Mouse (Mus musculus) megakaryocyte, embryonic 14.5 days (primary cell): ENCODE data around the gene Gm49711. TPM values are rescaled to one million over a fixed set of nuclear protein-coding genes. Genes with fewer than 3 reads are reported as not detected.
"Not testable (repeated sequence)": the region's sequence is repeated elsewhere in the genome, so short reads cannot be mapped to it uniquely, and the experiment has no call there.

Experiments
- H3K27me3 ChIP-seq: replicated peaks from 2 replicates; pipeline ENCODE3; 2012; ENCODE audit warnings: inconsistent platforms
- H3K36me3 ChIP-seq: replicated peaks from 2 replicates; pipeline ENCODE3; 2012; ENCODE audit warnings: low read length, inconsistent platforms, mixed read lengths
- H3K4me1 ChIP-seq: 2 replicates; pipeline ENCODE4 v1.6.1; 2012; ENCODE audit warnings: inconsistent platforms
- H3K4me3 ChIP-seq: replicated peaks from 2 replicates; pipeline ENCODE3; 2012; ENCODE audit warnings: moderate library complexity, mild to moderate bottlenecking, inconsistent platforms
- H3K9me3 ChIP-seq: 2 replicates; pipeline ENCODE4 v1.6.1; 2012; ENCODE audit warnings: inconsistent platforms
- FLI1 ChIP-seq: IDR thresholded peaks from 2 replicates; pipeline ENCODE4 v1.6.1; 2012; ENCODE audit warnings: low read length, inconsistent platforms, mixed read lengths
- GATA1 ChIP-seq: IDR thresholded peaks from 3 replicates; pipeline ENCODE4 v1.6.1; 2012; ENCODE audit warnings: mixed read lengths, low read length, inconsistent platforms, borderline replicate concordance
- polyA plus RNA-seq: library from polyadenylated mRNA; stranded (reverse); fragments of >175 nt; gene quantifications from 2 replicates; pipeline ENCODE4 v1.2.3, GENCODE M21; 2012; ENCODE audit warnings: low replicate concordance; ENCODE audit not compliant: insufficient read depth

The Gm49711 gene
- polyA plus RNA-seq, 1 experiment, result not detected

GRCm38 (mm10) chr16:92100111-92100510 is 42.0 kb downstream of the Gm49711 start:
- H3K4me3 ChIP-seq, result no peak overlapping the region
- no peaks in the 10 kb centered on the region for H3K9me3 ChIP-seq
- H3K4me1 ChIP-seq, result no peaks in the 10 kb centered on the region
- no peaks in the 10 kb centered on the region for H3K27me3 ChIP-seq
- TF ChIP-seq GATA1 (no peak), FLI1 (no peak)
- H3K36me3 ChIP-seq, result peaks cover 37% of the 10 kb centered on the region

DNA sequence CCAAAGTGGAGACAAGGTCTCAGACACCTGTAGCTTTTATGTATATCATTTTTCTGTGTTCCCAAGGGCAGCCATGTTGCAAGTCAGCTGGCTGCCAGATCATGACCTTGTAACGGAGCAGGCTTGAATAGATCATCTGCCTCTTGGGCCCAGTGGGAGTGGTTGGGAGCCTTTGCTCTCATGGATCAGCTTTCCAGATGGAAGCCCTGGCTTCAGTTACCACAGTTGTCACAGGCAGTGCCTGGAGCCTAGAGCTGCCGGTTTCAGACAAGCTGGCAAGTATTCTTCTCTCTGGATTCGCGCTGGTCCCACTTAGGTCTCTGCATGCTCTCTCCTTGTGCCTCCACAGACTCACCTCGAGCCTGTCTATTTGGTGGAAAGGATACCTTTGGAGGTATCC is 44.0 kb downstream of the Gm49711 start:
- Histone ChIP-seq H3K27me3 (no peaks in the 10 kb centered on the region), H3K9me3 (no peaks in the 10 kb centered on the region), H3K4me1 (0 out of 2 replicates have a peak, but pooled peaks cover 6% of the 10 kb centered on the region), H3K4me3 (no peak overlapping the region), H3K36me3 (peaks cover 45% of the 10 kb centered on the region)
- no peak for TF ChIP-seq FLI1

DNA sequence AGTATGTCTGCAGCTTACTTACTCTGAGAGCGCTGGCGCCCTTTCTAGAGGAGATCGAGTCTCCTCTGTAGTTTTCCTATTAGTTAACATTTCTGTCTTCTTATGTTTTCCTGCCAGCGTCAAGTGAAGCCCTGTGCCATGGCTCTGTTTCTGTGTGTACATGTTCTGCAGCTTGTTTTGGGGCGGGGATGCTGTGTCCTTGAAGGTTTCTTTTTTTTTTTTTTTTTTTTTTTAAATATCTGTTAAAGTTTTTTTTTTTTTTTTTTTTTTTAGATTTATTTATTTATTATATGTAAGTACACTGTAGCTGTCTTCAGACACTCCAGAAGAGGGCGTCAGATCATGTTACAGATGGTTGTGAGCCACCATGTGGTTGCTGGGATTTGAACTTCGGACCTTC is 44.8 kb downstream of the Gm49711 start:
- H3K4me3 ChIP-seq, H3K27me3 ChIP-seq, H3K4me1 ChIP-seq, H3K9me3 ChIP-seq: not testable (repeated sequence)
- peaks cover 45% of the 10 kb centered on the region for H3K36me3 ChIP-seq

- no peak for TF ChIP-seq FLI1
- no peak for TF ChIP-seq GATA1
- Histone ChIP-seq H3K27me3 (no peaks in the 10 kb centered on the region), H3K36me3 (peaks cover 45% of the 10 kb centered on the region), H3K4me3 (no peak overlapping the region), H3K9me3 (no peaks in the 10 kb centered on the region), H3K4me1 (peaks cover 6% of the 10 kb centered on the region; the same call in 1 of the 2 replicates)
Observed at GRCm38 (mm10) chr16:92103572-92104331, 45.6 kb downstream of the Gm49711 start.

GRCm38 (mm10) chr16:92104332-92104590 is 46.1 kb downstream of the Gm49711 start:
- TF ChIP-seq FLI1 (no peak), GATA1 (no peak)
- Histone ChIP-seq H3K9me3 (no peaks in the 10 kb centered on the region), H3K4me1 (peaks cover 9% of the 10 kb centered on the region), H3K4me3 (no peak overlapping the region), H3K27me3 (no peaks in the 10 kb centered on the region), H3K36me3 (peaks cover 43% of the 10 kb centered on the region)

- Histone ChIP-seq H3K9me3 (no peaks in the 10 kb centered on the region), H3K36me3 (peaks cover 38% of the 10 kb centered on the region), H3K27me3 (no peaks in the 10 kb centered on the region), H3K4me1 (peaks cover 13% of the 10 kb centered on the region), H3K4me3 (no peak overlapping the region)
- TF ChIP-seq FLI1, result no peak
- no peak for TF ChIP-seq GATA1
Observed at GRCm38 (mm10) chr16:92104951-92105350, 46.8 kb downstream of the Gm49711 start.

GRCm38 (mm10) chr16:92105631-92106030 is 47.5 kb downstream of the Gm49711 start:
- Histone ChIP-seq H3K9me3 (no peaks in the 10 kb centered on the region), H3K36me3 (peaks cover 35% of the 10 kb centered on the region), H3K4me3 (no peak overlapping the region), H3K4me1 (peaks cover 16% of the 10 kb centered on the region), H3K27me3 (no peaks in the 10 kb centered on the region)
- no peak for TF ChIP-seq GATA1
- TF ChIP-seq FLI1, result no peak

GRCm38 (mm10) chr16:92107346-92107745 is 49.2 kb downstream of the Gm49711 start:
- H3K4me3 ChIP-seq, result no peak overlapping the region
- peaks cover 16% of the 10 kb centered on the region for H3K4me1 ChIP-seq
- H3K27me3 ChIP-seq, result no peaks in the 10 kb centered on the region
- no peak for TF ChIP-seq GATA1
- TF ChIP-seq FLI1, result no peak
- H3K9me3 ChIP-seq, result no peaks in the 10 kb centered on the region
- peaks cover 29% of the 10 kb centered on the region for H3K36me3 ChIP-seq

- Histone ChIP-seq H3K4me1 (peaks cover 10% of the 10 kb centered on the region; the same call in 1 of the 2 replicates), H3K9me3 (no peaks in the 10 kb centered on the region), H3K27me3 (peaks cover 9% of the 10 kb centered on the region), H3K4me3 (no peak overlapping the region), H3K36me3 (peaks cover 27% of the 10 kb centered on the region)
- TF ChIP-seq GATA1, result no peak
- TF ChIP-seq FLI1, result no peak
Observed at GRCm38 (mm10) chr16:92114706-92115241, 56.7 kb downstream of the Gm49711 start.

GRCm38 (mm10) chr16:92115611-92116421 is 57.7 kb downstream of the Gm49711 start:
- no peaks in the 10 kb centered on the region for H3K9me3 ChIP-seq
- H3K4me3 ChIP-seq, result no peak overlapping the region
- H3K4me1 ChIP-seq, result peaks cover 7% of the 10 kb centered on the region; the same call in 1 of the 2 replicates
- TF ChIP-seq GATA1, result no peak
- TF ChIP-seq FLI1, result no peak
- peaks cover 15% of the 10 kb centered on the region for H3K27me3 ChIP-seq
- peaks cover 24% of the 10 kb centered on the region for H3K36me3 ChIP-seq
